Mouse (Mus musculus): ENCODE measurements around the gene Slc9a9.

- TF ChIP-seq CTCF (IDR thresholded peaks at IDR 0.05; ENCODE audit: low read depth) (no peak), EP300 (IDR thresholded peaks at IDR 0.05; ENCODE audit: low read depth) (no peak)
Measured at GRCm38 (mm10) chr9:94659401-94660152, 10.1 kb upstream of the Slc9a9 start.
